18 mouse cellular contexts compared by ENCODE assay signal in genomic region chr1:69828872-69829479, GRCm38 (mm10). TPM values are rescaled to one million over a fixed set of nuclear protein-coding genes. Genes with fewer than 3 reads are reported as not detected.
A peak's percentile ranks its signal among the peaks of the same experiment; 100 is the strongest.
DNase-seq lines count a peak whose midpoint lies in the region; ATAC-seq and TF ChIP-seq lines count a peak whose summit lies in the region.
"Had no signal": no experiment of that assay in that cellular context is flagged by ENCODE, and none has a peak within 500 bp of the region (broad histone marks: within the 10 kb centered on the region; RNA-seq: fewer than 3 reads in every experiment).

No protein-coding gene starts in this region.

- no peak overlapping the region for H3K9ac ChIP-seq in intestine, embryonic 14.5 days (ENCODE audit: low read length)
- H3K9ac ChIP-seq in intestine, embryonic 16.5 days (ENCODE audit: low read depth, low read length), result no peak overlapping the region
- H3K9ac ChIP-seq in lung, embryonic 14.5 days, result no peak overlapping the region
- H3K9ac ChIP-seq: hindbrain, embryonic 12.5 days; liver, embryonic 14.5 days had no signal

- WGBS in intestine, embryonic 14.5 days, result 57% methylated on average over 7 of the region's 7 CpGs
- 64% methylated on average over 7 of the region's 7 CpGs for WGBS in intestine, embryonic 16.5 days
- 63% methylated on average over 7 of the region's 7 CpGs for WGBS in lung, embryonic 14.5 days

- H3K27ac ChIP-seq in intestine, embryonic 14.5 days (ENCODE audit: low read depth), result peak overlapping the region; percentile 35; the same call in 1 of the 2 replicates
- no peak overlapping the region for H3K27ac ChIP-seq in intestine, embryonic 16.5 days (ENCODE audit: low read length)
- no peak overlapping the region for H3K27ac ChIP-seq in lung, embryonic 14.5 days (ENCODE audit: low read depth)
- H3K27ac ChIP-seq in testis, adult 2 months (ENCODE audit: control insufficient read depth, insufficient read depth, low read depth, low read length), result no peak overlapping the region
- H3K27ac ChIP-seq: heart, adult 2 months; hindbrain, embryonic 12.5 days; liver, embryonic 14.5 days had no signal

- no peaks in the 10 kb centered on the region for H3K36me3 ChIP-seq in intestine, embryonic 14.5 days (ENCODE audit: control insufficient read depth, insufficient read depth, low read length)
- no peaks in the 10 kb centered on the region for H3K36me3 ChIP-seq in intestine, embryonic 16.5 days (ENCODE audit: control insufficient read depth, insufficient read depth, low read length)
- H3K36me3 ChIP-seq in lung, embryonic 14.5 days (ENCODE audit: insufficient read depth), result no peaks in the 10 kb centered on the region
- H3K36me3 ChIP-seq in testis, adult 2 months (ENCODE audit: control insufficient read depth, insufficient read depth, low read length), result no peaks in the 10 kb centered on the region
- H3K36me3 ChIP-seq: hindbrain, embryonic 12.5 days had no signal

- TF ChIP-seq POLR2A in testis, adult 2 months (IDR thresholded peaks at IDR 0.05; ENCODE audit: control insufficient read depth, low read depth, low read length), result no peak

- no peaks in the 10 kb centered on the region for H3K9me3 ChIP-seq in intestine, embryonic 14.5 days (ENCODE audit: control insufficient read depth, low read length)
- no peaks in the 10 kb centered on the region for H3K9me3 ChIP-seq in intestine, embryonic 16.5 days (ENCODE audit: control insufficient read depth, low read length)
- H3K9me3 ChIP-seq in lung, embryonic 14.5 days (ENCODE audit: low read depth, low read length), result no peaks in the 10 kb centered on the region
- H3K9me3 ChIP-seq: hindbrain, embryonic 12.5 days had no signal

- no peak for TF ChIP-seq CTCF in lung, embryonic 14.5 days (IDR thresholded peaks at IDR 0.05; ENCODE audit: low read depth)
- TF ChIP-seq CTCF in testis, adult 2 months (IDR thresholded peaks at IDR 0.05; ENCODE audit: control insufficient read depth, insufficient read depth, insufficient replicate concordance, low read depth, low read length), result no peak

- DNase-seq in intestine, embryonic 14.5 days (ENCODE audit: low spot score), result peak; percentile 55
- DNase-seq in lung, embryonic 14.5 days, result peak; percentile 52
- no peak for DNase-seq in lung, postnatal 14 days
- DNase-seq in testis, postnatal 10 days (ENCODE audit: low spot score), result no peak
- DNase-seq in layer of hippocampus, adult 9-11 months, result no peak
- no peak for DNase-seq in thymus, postnatal 25 days
- DNase-seq: adrenal gland, postnatal 10 days; cerebellum, adult 9-10 months; gastrocnemius, postnatal 10 days; heart, adult 2 months; retina, postnatal 1 day; thymus, postnatal 4 days had no signal

- H3K27me3 ChIP-seq in intestine, embryonic 14.5 days (replicated peaks; ENCODE audit: control insufficient read depth, insufficient read depth, low read length), result no peaks in the 10 kb centered on the region
- no peaks in the 10 kb centered on the region for H3K27me3 ChIP-seq in intestine, embryonic 16.5 days (replicated peaks; ENCODE audit: control insufficient read depth, insufficient read depth, low read length)
- no peaks in the 10 kb centered on the region for H3K27me3 ChIP-seq in lung, embryonic 14.5 days (ENCODE audit: insufficient read depth, low read length)
- no peaks in the 10 kb centered on the region for H3K27me3 ChIP-seq in testis, adult 2 months (ENCODE audit: control insufficient read depth, insufficient read depth, low read length)
- H3K27me3 ChIP-seq: hindbrain, embryonic 12.5 days had no signal

- ATAC-seq in intestine, embryonic 14.5 days (replicated peaks; ENCODE audit: low FRiP score, low TSS enrichment, low read depth), result no peak
- no peak for ATAC-seq in intestine, embryonic 16.5 days
- ATAC-seq in lung, embryonic 14.5 days (ENCODE audit: insufficient read depth), result no peak
- ATAC-seq: midbrain, embryonic 16.5 days had no signal

- H3K4me2 ChIP-seq in intestine, embryonic 14.5 days (ENCODE audit: low read length), result no peak overlapping the region
- H3K4me2 ChIP-seq in intestine, embryonic 16.5 days (ENCODE audit: low read depth, low read length), result no peak overlapping the region
- H3K4me2 ChIP-seq in lung, embryonic 14.5 days, result no peak overlapping the region
- H3K4me2 ChIP-seq: hindbrain, embryonic 12.5 days had no signal

- 0 out of 2 replicates have a peak, but pooled peaks cover 2% of the 10 kb centered on the region for H3K4me1 ChIP-seq in intestine, embryonic 14.5 days (replicated peaks; ENCODE audit: control insufficient read depth, insufficient read depth, low read length)
- no peaks in the 10 kb centered on the region; the same call in 1 of the 2 replicates for H3K4me1 ChIP-seq in intestine, embryonic 16.5 days (ENCODE audit: control insufficient read depth, insufficient read depth, low read length)
- H3K4me1 ChIP-seq in lung, embryonic 14.5 days (ENCODE audit: insufficient read depth), result no peaks in the 10 kb centered on the region
- no peaks in the 10 kb centered on the region for H3K4me1 ChIP-seq in testis, adult 2 months (ENCODE audit: control insufficient read depth, insufficient read depth, low read length)

- no peak overlapping the region for H3K4me3 ChIP-seq in intestine, embryonic 14.5 days (ENCODE audit: low read depth, low read length)
- no peak overlapping the region for H3K4me3 ChIP-seq in intestine, embryonic 16.5 days (ENCODE audit: low read length)
- no peak overlapping the region for H3K4me3 ChIP-seq in lung, embryonic 14.5 days (ENCODE audit: low read depth, low read length)
- H3K4me3 ChIP-seq in testis, adult 2 months (ENCODE audit: control insufficient read depth, low read depth, low read length), result peak overlapping the region; percentile 49; the same call in 1 of the 2 replicates
- H3K4me3 ChIP-seq: heart, adult 2 months; hindbrain, embryonic 12.5 days had no signal

RNA-seq across cellular contexts. Expression of gene Spag16, which starts 2.2 kb away (rescaled TPM):
- polyA plus RNA-seq in intestine, embryonic 14.5 days (2014; fragmentation: Nextera tagmentation; extraction: Ambion mirVana), result 0.24 and 0.28 TPM in 2 replicates
- 0.09 and 0.13 TPM in 2 replicates for polyA plus RNA-seq in intestine, embryonic 16.5 days (2015; fragmentation: Nextera tagmentation; extraction: Ambion mirVana)
- 0.28 and 0.47 TPM in 2 replicates for polyA plus RNA-seq in lung, embryonic 14.5 days (2014; fragmentation: Nextera tagmentation; extraction: Ambion mirVana)
- polyA plus RNA-seq in testis, adult 2 months (2012; rRNA removed), result 114 and 117 TPM in 2 replicates
- polyA plus RNA-seq: C2C12; liver, embryonic 14.5 days had no signal

Comparison
In these comparisons a context has a peak if more than half of its experiments do, and no peak if none do; other contexts are left out.
1. DNase-seq: peak in intestine, embryonic 14.5 days (single experiment) and lung, embryonic 14.5 days (single experiment); none in lung, postnatal 14 days (single experiment), testis, postnatal 10 days (single experiment), layer of hippocampus, adult 9-11 months (single experiment) and thymus, postnatal 25 days (single experiment).
2. RNA of gene Spag16, which starts 2.2 kb away (polyA plus RNA-seq): 114 to 117 TPM in testis, adult 2 months; 0.24 to 0.28 TPM in intestine, embryonic 14.5 days, 0.28 to 0.47 TPM in lung, embryonic 14.5 days and 0.09 to 0.13 TPM in intestine, embryonic 16.5 days; every median in the first group is over 10 times any median in the second.